12 mouse cellular contexts compared by ENCODE assay signal in the genomic region with DNA sequence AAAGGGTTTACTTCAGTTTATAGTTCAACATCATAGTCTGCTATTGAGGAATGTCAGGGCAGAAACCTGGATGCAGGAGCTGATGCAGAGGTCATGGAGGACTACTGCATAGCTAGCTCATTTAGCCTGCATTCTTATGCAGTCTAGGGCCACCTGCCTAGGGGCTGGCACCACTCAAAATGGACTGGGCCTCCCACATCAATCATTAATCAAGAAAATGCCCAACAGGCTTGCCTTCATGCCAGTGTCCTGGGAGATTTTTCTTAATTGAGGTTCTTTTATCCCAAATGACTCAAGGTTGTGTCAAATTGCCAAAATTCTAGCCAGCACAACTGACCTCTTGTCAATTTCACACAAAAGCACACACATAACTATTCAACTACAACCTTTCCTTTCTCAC.
"Had no signal": no experiment of that assay in that cellular context is flagged by ENCODE, and none has a peak within 500 bp of the region (broad histone marks: within the 10 kb centered on the region; RNA-seq: fewer than 3 reads in every experiment).

No protein-coding gene starts in this region.

- DNase-seq: lung, embryonic 14.5 days; lung, postnatal 14 days; right cerebral cortex, postnatal 14 days; thymus, postnatal 4 days had no signal

- H3K36me3 ChIP-seq: limb, embryonic 10.5 days; liver, embryonic 15.5 days; midbrain, embryonic 12.5 days had no signal

- H3K9ac ChIP-seq: liver, embryonic 15.5 days; lung, embryonic 14.5 days; midbrain, embryonic 12.5 days had no signal

- H3K9me3 ChIP-seq: limb, embryonic 10.5 days; liver, embryonic 15.5 days; megakaryocyte, embryonic 14.5 days; midbrain, embryonic 12.5 days had no signal

- H3K4me1 ChIP-seq: liver, embryonic 15.5 days; megakaryocyte, embryonic 14.5 days; midbrain, embryonic 12.5 days had no signal

- H3K27me3 ChIP-seq: liver, embryonic 15.5 days; megakaryocyte, embryonic 14.5 days; midbrain, embryonic 12.5 days had no signal

- H3K4me2 ChIP-seq: liver, embryonic 11.5 days; liver, embryonic 15.5 days; lung, embryonic 14.5 days; midbrain, embryonic 12.5 days had no signal

- H3K27ac ChIP-seq: left cerebral cortex, adult 2 months; limb, embryonic 10.5 days; liver, embryonic 15.5 days; macrophage; midbrain, embryonic 12.5 days; stomach, postnatal 0 days had no signal

- H3K4me3 ChIP-seq: left cerebral cortex, adult 2 months; limb, embryonic 10.5 days; liver, embryonic 15.5 days; megakaryocyte, embryonic 14.5 days; midbrain, embryonic 12.5 days had no signal
